Mouse (Mus musculus): ENCODE data around the gene Rsl24d1. TPM values are rescaled to one million over a fixed set of nuclear protein-coding genes. Genes with fewer than 3 reads are reported as not detected.
A peak's percentile ranks its signal among the peaks of the same experiment; 100 is the strongest.
"Not testable (repeated sequence)": the region's sequence is repeated elsewhere in the genome, so short reads cannot be mapped to it uniquely, and the experiment has no call there.

Rsl24d1 gene
- total RNA-seq, 1 experiment from 2014 or later, result 264 TPM

DNA sequence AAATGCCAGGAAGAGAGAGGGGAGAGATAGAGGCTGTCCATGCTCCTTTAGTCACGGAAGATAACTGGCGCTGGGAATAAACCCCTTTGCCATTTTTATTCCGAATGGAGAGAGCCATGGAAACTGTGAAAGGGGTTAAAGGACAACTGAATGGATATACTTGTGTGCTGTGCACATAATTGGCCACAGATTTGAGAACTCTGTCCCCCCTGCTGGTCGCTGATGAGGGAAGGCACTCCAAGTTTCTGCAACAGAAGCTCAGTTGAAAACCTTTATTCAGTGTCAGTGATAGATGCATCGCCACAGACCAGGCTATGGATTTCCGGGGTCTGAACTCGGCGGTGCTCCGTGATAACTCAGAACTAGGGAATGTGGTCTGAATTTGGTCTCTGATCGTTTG is 23.1 kb upstream of the Rsl24d1 start:
- ATAC-seq (replicated peaks in 1 of 2; ENCODE audit: insufficient read depth in 1 of 2, low FRiP score in 2 of 2, low TSS enrichment in 1 of 2, low read depth in 1 of 2, poor library complexity in 2 of 2, severe bottlenecking in 2 of 2), result no peak

DNA sequence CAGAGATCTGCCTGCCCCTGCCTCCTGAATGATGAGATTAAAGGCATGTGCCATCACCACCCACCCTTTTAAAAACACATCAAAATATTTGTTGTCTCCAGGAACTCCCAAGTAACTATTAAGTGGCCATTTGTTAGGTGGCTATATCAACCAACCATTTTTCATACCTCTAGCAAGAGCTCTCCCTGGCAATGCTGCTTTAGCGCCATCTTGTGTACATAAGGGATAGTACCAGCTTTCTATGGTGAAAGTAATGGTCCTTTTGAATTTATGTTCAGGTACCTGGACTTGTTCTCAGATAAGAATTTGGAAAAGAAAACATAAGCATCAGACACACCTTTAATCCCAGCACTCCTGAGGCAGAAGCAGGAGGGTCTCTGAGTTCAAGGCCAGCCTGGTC is 21.5 kb upstream of the Rsl24d1 start:
- ATAC-seq (replicated peaks in 1 of 2; ENCODE audit: insufficient read depth in 1 of 2, low FRiP score in 2 of 2, low TSS enrichment in 1 of 2, low read depth in 1 of 2, poor library complexity in 2 of 2, severe bottlenecking in 2 of 2), result peak in 1 of 2 experiments; percentile 31; a peak in 1 of 4 replicates

DNA sequence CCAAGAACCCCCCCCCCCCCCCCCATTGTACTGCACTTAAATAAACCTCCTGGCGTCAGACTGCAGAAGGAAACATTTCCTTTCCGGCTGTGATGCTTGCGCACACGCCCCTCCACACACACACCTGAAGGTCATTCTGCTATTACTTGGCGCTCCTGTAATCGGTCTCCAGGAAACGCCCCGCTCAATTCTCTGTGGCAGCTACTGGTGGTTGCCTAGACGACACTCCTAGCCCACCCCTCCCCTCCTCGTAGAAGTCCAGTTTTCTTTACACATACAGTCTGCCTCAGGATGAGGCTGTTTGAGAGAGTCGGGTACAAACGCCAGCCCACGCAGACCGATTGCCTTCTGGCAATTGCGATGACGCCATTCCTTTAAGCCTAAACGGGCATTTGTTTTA is 18.6 kb upstream of the Rsl24d1 start:
- ATAC-seq (replicated peaks in 1 of 2; ENCODE audit: insufficient read depth in 1 of 2, low FRiP score in 2 of 2, low TSS enrichment in 1 of 2, low read depth in 1 of 2, poor library complexity in 2 of 2, severe bottlenecking in 2 of 2), result no peak

DNA sequence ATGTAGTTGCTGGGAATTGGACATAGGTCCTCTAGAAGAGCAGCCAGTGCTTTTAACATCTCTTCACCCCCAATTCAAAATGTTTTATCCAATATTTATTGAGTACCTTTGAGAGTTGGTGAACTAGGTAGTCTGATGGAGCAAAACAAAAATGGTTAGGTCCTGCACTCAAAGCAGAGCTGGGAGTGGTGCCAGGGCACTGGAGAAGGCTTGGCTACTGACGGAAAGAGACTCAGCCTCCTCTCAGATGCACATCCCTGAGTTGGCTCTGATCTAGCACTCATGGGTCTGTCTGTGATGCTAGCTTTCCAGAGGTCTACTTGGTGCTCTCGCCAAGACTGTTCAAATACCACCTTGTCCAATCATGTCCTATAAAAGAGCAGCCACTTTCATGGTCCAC is 15.3 kb upstream of the Rsl24d1 start:
- no peak for ATAC-seq (replicated peaks in 1 of 2; ENCODE audit: insufficient read depth in 1 of 2, low FRiP score in 2 of 2, low TSS enrichment in 1 of 2, low read depth in 1 of 2, poor library complexity in 2 of 2, severe bottlenecking in 2 of 2)

DNA sequence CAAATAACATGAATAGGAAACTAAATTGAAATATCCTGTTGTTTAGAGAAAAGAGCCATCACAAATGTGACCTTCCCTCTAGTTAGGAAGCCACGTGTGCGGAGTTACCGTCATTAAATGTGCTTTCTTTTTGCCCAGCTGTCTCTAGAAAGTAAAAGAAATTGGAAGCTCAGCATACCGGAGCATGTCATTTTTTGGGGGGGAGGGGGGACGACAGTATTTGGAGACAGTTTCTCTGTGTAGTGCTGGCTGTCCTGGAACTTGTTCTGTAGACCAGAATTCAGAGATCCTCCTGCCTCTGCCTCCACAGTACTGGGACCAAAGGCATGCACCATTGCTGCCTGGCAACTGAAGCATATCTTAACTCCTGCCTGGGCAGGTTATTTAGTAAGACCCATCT is 11.7 kb upstream of the Rsl24d1 start, which contains the start of gene Khdc3:
Gene Khdc3 (plus strand): TSS at position 301 of the 400 bp plus-strand sequence.
- ATAC-seq (replicated peaks in 1 of 2; ENCODE audit: insufficient read depth in 1 of 2, low FRiP score in 2 of 2, low TSS enrichment in 1 of 2, low read depth in 1 of 2, poor library complexity in 2 of 2, severe bottlenecking in 2 of 2), result no peak

DNA sequence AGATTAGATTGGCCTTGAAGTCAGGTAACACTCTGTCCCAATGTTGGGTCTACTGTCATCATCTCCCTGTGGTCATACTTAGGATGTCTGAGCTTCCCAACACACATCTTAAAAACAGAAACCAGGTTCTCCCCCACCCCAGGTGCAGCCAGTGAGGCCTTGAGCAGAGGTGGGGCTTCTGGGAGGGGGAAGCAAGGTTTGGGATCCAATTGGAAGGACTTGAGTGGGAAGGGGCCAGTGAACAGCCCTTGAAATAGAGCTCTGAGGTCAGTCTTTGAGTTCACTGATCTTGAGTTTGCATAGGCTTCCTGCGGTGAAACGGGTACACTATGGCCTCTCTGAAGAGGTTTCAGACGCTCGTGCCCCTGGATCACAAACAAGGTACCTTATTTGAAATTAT is 11.0 kb upstream of the Rsl24d1 start, which contains the start of gene Gm20509:
Gene Gm20509 (plus strand): TSS at position 290 of the 400 bp plus-strand sequence.
- no peak for ATAC-seq (replicated peaks in 1 of 2; ENCODE audit: insufficient read depth in 1 of 2, low FRiP score in 2 of 2, low TSS enrichment in 1 of 2, low read depth in 1 of 2, poor library complexity in 2 of 2, severe bottlenecking in 2 of 2)

DNA sequence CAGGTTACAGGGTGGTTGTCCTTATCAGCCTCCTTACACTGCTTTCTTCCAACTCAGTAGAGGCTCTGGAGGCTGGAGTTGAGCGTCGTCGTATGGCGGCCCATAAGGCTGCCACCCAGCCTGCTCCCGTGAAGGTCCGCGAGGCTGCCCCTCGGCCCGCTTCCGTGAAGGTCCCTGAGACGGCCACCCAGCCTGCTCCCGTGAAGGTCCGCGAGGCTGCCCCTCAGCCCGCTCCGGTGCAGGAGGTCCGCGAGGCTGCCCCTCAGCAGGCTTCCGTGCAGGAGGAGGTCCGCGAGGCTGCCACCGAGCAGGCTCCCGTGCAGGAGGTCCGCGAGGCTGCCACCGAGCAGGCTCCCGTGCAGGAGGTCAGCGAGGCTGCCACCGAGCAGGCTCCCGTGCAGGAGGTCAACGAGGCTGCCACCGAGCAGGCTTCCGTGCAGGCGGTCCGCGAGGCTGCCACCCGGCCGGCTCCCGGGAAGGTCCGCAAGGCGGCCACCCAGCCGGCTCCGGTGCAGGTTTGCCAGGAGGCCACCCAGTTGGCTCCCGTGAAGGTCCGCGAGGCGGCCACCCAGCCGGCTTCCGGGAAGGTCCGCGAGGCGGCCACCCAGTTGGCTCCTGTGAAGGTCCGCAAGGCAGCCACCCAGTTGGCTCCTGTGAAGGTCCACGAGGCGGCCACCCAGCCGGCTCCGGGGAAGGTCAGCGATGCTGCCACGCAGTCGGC is 9.9 kb upstream of the Rsl24d1 start:
- ATAC-seq (replicated peaks in 1 of 2; ENCODE audit: insufficient read depth in 1 of 2, low FRiP score in 2 of 2, low TSS enrichment in 1 of 2, low read depth in 1 of 2, poor library complexity in 2 of 2, severe bottlenecking in 2 of 2), result peak in 1 of 2 experiments; percentile 50; a peak in 2 of 4 replicates

DNA sequence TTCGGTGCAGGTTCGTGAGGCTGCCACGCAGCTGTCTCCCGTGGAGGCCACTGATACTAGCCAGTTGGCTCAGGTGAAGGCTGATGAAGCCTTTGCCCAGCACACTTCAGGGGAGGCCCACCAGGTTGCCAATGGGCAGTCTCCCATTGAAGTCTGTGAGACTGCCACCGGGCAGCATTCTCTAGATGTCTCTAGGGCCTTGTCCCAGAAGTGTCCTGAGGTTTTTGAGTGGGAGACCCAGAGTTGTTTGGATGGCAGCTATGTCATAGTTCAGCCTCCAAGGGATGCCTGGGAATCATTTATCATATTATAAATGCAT is 9.4 kb upstream of the Rsl24d1 start:
- ATAC-seq (replicated peaks in 1 of 2; ENCODE audit: insufficient read depth in 1 of 2, low FRiP score in 2 of 2, low TSS enrichment in 1 of 2, low read depth in 1 of 2, poor library complexity in 2 of 2, severe bottlenecking in 2 of 2), result no peak

DNA sequence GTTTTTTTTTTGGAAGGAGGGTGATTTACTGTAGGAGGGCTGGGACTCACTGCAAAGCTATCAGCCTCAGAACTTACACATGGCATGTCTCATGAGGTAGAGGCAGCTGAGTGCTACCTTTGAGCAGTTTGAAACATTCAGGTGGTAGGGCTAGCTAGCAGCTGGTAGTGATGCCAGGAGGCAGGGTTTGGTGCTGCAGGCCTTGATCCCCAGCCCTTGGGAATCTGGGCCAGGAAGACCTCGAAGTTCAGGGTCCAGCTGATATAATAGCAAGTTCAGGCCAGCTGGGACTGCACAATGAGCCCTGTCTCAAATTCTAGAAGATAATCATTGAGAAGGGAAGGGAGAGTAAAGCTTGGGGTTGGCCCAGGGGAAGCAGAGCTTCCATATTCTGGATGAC is 8.1 kb upstream of the Rsl24d1 start:
- ATAC-seq (replicated peaks in 1 of 2; ENCODE audit: insufficient read depth in 1 of 2, low FRiP score in 2 of 2, low TSS enrichment in 1 of 2, low read depth in 1 of 2, poor library complexity in 2 of 2, severe bottlenecking in 2 of 2), result no peak

DNA sequence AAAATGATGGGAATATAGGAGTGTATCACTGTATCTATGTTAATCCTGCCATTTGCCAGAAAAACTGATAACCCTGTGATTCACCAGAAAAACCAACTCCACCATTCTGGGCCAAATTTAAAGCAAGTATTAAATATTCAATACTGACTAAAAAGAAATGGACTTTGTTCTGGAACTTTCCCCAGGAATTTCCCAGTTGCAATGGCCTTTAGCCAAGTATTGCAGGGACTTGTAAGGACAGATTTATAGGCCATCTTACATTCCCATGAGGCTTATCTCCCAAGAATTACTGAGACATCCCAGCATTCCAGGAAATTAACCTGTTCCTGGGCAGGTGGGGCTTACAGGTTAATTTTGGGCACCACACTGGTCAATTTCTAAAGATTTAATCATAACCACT is 7.5 kb upstream of the Rsl24d1 start:
- no peak for ATAC-seq (replicated peaks in 1 of 2; ENCODE audit: insufficient read depth in 1 of 2, low FRiP score in 2 of 2, low TSS enrichment in 1 of 2, low read depth in 1 of 2, poor library complexity in 2 of 2, severe bottlenecking in 2 of 2)

DNA sequence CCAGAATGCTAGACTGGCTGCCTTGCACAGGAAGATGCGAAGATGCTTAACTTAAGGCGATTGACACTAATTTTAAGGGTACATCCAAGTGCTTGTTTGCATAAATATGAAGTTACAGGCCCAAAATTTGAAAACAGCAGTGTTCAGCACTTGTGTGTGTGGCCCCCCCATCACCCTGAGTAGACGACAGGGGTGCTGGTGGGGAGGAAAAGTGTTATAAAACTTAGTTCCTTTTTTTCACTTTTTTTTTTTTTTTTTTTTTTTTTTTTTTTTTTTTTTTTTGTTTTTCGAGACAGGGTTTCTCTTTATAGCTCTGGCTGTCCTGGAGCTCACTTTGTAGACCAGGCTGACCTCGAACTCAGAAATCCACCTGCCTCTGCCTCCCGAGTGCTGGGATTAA is 3.5 kb downstream of the Rsl24d1 start:
- not testable (repeated sequence) for ATAC-seq (replicated peaks in 1 of 2; ENCODE audit: insufficient read depth in 1 of 2, low FRiP score in 2 of 2, low TSS enrichment in 1 of 2, low read depth in 1 of 2, poor library complexity in 2 of 2, severe bottlenecking in 2 of 2)

DNA sequence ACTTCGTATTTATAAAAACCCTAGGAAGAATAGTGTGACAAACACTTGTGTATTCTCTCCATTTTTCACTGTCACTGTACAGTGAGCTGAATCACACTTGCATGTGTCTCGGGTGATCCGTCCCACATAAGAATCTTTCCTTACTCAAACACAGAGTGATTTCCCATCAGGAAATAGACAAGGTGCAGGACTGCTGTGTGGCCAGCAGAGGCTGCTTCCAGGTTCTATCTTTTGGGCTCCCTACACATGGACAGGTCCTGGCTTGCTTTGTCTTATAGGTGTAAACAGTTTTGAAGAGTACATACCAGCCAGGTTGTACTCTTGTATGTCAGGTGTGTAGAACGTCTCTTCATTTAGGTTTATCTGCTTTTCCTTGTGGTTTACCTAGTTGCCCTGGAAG is 4.8 kb downstream of the Rsl24d1 start:
- no peak for ATAC-seq (replicated peaks in 1 of 2; ENCODE audit: insufficient read depth in 1 of 2, low FRiP score in 2 of 2, low TSS enrichment in 1 of 2, low read depth in 1 of 2, poor library complexity in 2 of 2, severe bottlenecking in 2 of 2)

DNA sequence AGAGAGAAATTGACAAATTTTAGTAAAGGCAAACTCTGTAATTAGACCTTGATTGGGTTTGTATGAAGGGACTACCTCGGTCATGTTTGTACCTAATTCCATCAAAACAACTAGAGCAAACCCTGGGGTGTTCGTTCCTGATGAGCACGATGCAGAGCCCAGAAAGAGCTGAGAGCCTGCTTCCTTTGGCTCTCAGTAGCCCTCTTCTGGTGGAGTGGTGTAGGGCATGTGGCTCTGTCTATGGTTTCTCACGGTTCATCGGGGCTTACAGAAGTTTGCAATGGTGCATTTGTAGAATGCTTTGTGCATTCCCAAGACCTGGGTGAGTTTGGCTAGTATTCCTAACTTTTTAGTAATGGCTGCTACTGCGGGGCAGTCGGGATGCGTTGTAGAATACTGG is 8.5 kb downstream of the Rsl24d1 start:
- ATAC-seq (replicated peaks in 1 of 2; ENCODE audit: insufficient read depth in 1 of 2, low FRiP score in 2 of 2, low TSS enrichment in 1 of 2, low read depth in 1 of 2, poor library complexity in 2 of 2, severe bottlenecking in 2 of 2), result peak; percentile 71

DNA sequence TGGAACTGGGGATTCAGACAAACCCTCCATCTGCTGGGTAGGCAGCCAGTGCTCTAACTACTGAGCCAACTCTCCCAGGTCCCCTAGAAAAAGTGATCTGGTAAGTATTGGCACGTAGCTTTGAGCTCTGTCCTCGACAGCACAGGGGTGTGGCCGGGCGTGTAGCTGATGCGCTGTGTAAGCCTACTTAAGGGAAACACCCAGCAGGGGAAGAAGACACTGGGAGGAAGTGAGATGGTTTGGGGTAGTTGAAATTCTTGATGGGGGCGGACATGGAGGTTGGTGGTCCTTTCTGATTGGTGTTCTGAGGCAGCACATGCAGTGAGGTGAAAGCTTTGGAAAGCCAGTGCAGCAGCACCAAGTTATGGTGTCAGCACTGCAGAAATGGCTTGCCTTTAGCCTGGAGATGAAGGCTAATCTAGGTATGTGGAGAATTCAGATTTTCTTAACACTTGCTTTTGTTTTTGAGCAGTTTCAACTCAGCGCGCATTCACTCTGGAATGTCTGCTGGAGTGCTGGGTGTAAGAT is 11.9 kb downstream of the Rsl24d1 start:
- peak in 1 of 2 experiments; percentile 16; a peak in 1 of 4 replicates for ATAC-seq (replicated peaks in 1 of 2; ENCODE audit: insufficient read depth in 1 of 2, low FRiP score in 2 of 2, low TSS enrichment in 1 of 2, low read depth in 1 of 2, poor library complexity in 2 of 2, severe bottlenecking in 2 of 2)

DNA sequence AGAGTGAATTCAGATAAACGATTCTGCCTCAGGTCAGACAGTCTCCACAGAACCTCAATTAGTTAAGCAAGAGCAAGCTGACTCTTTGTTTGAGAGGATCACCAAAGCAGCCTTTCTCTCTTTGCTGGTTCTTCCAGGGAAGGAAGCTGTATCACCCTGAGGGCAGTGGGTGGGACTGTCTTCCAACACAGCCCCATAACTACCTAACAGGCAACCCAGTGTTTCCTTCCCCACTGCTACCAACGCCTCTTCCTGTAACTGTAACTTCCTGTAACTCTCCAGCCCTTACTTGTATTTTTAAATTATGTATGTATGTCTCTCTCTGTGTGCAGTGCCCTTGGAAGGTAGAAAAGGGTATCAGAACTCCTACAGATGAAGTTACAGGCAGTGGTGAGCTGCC is 14.2 kb downstream of the Rsl24d1 start:
- ATAC-seq (replicated peaks in 1 of 2; ENCODE audit: insufficient read depth in 1 of 2, low FRiP score in 2 of 2, low TSS enrichment in 1 of 2, low read depth in 1 of 2, poor library complexity in 2 of 2, severe bottlenecking in 2 of 2), result peak; percentile 68 to 80

DNA sequence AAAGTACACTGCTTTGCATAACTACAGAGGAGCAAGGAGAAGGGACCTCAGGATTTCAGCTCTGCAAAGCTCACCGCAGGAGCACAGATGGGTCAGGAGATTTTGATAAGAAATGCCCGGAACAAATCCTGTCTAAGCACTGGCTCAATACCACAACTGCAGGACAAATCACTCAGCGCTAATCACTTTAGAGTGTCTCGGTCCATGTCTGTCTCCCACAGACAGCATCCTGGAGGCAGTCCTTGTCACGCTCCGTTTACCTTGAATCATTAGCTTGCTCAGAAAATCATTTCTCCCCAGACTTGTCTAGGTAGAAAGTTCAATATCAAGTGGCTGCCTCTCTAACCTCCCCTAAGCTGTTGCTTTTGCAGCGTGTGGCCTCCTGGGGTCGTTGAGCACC is 16.6 kb downstream of the Rsl24d1 start:
- no peak for ATAC-seq (replicated peaks in 1 of 2; ENCODE audit: insufficient read depth in 1 of 2, low FRiP score in 2 of 2, low TSS enrichment in 1 of 2, low read depth in 1 of 2, poor library complexity in 2 of 2, severe bottlenecking in 2 of 2)

DNA sequence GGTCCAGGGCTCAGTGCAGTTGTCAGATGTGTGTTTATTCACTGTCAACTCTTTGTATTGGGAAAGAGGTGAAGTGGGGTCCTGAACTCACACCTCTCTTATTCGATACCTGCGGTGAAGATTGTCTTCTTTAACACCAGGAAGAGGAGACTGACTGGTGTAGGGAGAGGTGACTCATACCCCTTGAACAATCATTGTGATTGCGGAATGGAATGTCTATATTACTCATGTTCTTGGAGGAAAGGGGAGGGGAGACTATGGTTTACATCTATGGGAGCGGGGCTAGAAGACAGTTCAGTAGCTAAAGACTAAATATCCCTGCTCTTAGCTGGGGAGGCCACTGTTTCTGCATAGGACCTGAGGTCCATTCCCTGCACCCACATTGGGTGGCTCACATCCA is 17.3 kb downstream of the Rsl24d1 start:
- no peak for ATAC-seq (replicated peaks in 1 of 2; ENCODE audit: insufficient read depth in 1 of 2, low FRiP score in 2 of 2, low TSS enrichment in 1 of 2, low read depth in 1 of 2, poor library complexity in 2 of 2, severe bottlenecking in 2 of 2)

DNA sequence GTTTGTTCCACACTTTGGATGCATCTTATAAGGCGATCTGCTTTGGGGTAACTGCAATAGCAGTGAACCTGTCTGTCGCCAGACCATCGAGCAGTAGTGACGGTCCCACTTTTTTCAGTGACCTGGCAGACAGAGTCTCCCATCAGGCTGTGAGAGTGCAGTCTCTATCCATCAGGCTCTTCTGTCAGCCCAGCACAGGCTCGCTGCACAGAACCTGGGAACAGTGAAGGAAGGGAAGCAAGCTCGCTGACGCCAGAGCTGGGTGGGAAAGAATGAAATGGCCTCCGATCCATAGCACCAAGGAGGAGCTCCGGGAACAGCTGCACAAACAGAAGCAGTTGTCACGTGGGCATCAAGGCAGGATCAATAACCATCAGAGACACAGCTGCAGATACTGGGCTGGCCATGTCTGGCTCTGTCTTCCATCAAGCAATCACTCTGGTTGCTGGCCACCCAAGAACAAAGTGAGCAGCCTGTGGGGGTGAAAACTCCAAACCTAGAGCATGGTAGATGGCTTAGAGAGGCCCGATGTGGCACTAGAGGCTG is 24.2 kb downstream of the Rsl24d1 start:
- ATAC-seq (replicated peaks in 1 of 2; ENCODE audit: insufficient read depth in 1 of 2, low FRiP score in 2 of 2, low TSS enrichment in 1 of 2, low read depth in 1 of 2, poor library complexity in 2 of 2, severe bottlenecking in 2 of 2), result no peak

DNA sequence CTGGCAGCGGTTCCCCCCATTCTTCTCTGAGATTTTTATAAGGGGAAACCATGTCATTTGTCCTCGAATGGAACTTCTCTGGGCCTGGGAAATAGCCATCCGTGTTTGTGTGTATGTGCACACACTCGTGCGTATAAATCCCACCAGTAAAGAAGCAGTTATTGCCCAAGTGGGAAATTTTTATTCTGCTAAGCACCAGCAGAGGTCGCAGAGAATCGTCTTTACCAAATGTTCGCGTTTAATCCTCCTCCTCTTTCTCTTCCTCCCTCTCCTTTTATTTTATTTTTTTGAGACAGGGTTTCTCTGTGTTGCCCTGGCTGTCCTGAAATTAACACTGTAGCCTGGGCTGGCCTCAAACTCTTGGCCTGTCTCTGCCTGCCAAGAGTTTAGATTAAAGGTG is 41.1 kb downstream of the Rsl24d1 start:
- no peak for ATAC-seq (replicated peaks in 1 of 2; ENCODE audit: insufficient read depth in 1 of 2, low FRiP score in 2 of 2, low TSS enrichment in 1 of 2, low read depth in 1 of 2, poor library complexity in 2 of 2, severe bottlenecking in 2 of 2)
